Mouse (Mus musculus) ES-E14 (cell line): ENCODE results near the gene Gna12.

Source experiments
- CHD2 ChIP-seq: IDR thresholded peaks from 2 replicates; pipeline ENCODE4 v1.6.1; 2014; ENCODE audit warnings: mild to moderate bottlenecking, low read depth, low read length, inconsistent platforms
- HCFC1 ChIP-seq: IDR thresholded peaks from 2 replicates; pipeline ENCODE4 v1.6.1; 2012; ENCODE audit warnings: low read length, inconsistent platforms, borderline replicate concordance; ENCODE audit not compliant: insufficient read depth

DNA sequence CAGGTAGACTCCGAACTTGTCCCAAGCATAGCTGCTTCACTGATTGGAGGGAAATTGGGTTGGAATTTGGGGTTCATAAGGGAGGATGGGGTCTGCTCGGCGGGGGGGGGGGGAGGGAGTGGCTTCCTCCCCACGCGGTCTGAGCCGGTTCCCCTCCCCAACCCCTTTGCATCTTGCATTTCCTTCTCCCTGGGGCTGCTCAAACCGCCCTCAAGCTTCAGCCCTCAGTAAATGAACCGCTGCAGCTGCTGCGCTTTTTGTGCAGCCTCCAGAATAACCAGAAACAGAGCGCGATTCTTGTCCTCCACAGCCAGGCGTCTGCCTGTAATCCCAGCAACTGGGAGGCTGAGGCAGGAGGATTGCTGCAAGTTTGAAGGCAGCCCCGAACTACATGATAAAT lies 94.1 kb downstream of the Gna12 start:
- TF ChIP-seq HCFC1 (no peak), CHD2 (no peak)
